Mouse (Mus musculus) C2C12 (cell line): ENCODE measurements around the gene Dpy30. TPM values are rescaled to one million over a fixed set of nuclear protein-coding genes. Genes with fewer than 3 reads are reported as not detected.
"Not testable (repeated sequence)": the region's sequence is repeated elsewhere in the genome, so short reads cannot be mapped to it uniquely, and the experiment has no call there.

ENCODE experiments used
- H3K27me3 ChIP-seq: one replicate; pipeline ENCODE4 v1.6.1; 2011; ENCODE audit not compliant: control insufficient read depth, insufficient read depth, insufficient read length
- H3K36me3 ChIP-seq: one replicate; pipeline ENCODE4 v1.6.1; 2011; ENCODE audit not compliant: control insufficient read depth, insufficient read depth
- H3K4me3 ChIP-seq: one replicate; pipeline ENCODE4 v1.5.1; 2011; ENCODE audit warnings: mild to moderate bottlenecking, control low read depth; ENCODE audit not compliant: poor library complexity, insufficient read depth, severe bottlenecking
- H3K79me2 ChIP-seq: one replicate; pipeline ENCODE4 v1.6.1; 2011; ENCODE audit not compliant: control insufficient read depth, insufficient read depth
- H3K79me3 ChIP-seq: one replicate; pipeline ENCODE4 v1.6.1; 2011; ENCODE audit warnings: low read depth, control low read depth
- H3ac ChIP-seq: one replicate; pipeline ENCODE3; 2011; ENCODE audit warnings: low read depth; ENCODE audit not compliant: control insufficient read depth, insufficient read length
- CEBPB ChIP-seq: IDR thresholded peaks from one replicate; pipeline ENCODE4 v1.6.1; 2011; ENCODE audit warnings: low read depth, mild to moderate bottlenecking, control low read depth, moderate library complexity
- CTCF ChIP-seq: IDR thresholded peaks from one replicate; pipeline ENCODE4 v1.5.1; 2011; ENCODE audit not compliant: control insufficient read depth, insufficient read depth, insufficient read length
- FOSL1 ChIP-seq: IDR thresholded peaks from one replicate; pipeline ENCODE4 v1.8.0; 2011; ENCODE audit warnings: mild to moderate bottlenecking, low read length; ENCODE audit not compliant: poor library complexity, insufficient read depth, severe bottlenecking
- MAX ChIP-seq: IDR thresholded peaks from one replicate; pipeline ENCODE4 v1.6.1; 2011; ENCODE audit warnings: mild to moderate bottlenecking, control low read depth
- MYOD1 ChIP-seq: IDR thresholded peaks from one replicate; pipeline ENCODE4 v1.6.1; 2011; ENCODE audit warnings: low read depth; ENCODE audit not compliant: control insufficient read depth, insufficient read length
- MYOG ChIP-seq: IDR thresholded peaks from one replicate; pipeline ENCODE4 v1.6.1; 2011; ENCODE audit not compliant: control insufficient read depth, insufficient read length; ENCODE audit errors: extremely low read depth
- USF1 ChIP-seq: IDR thresholded peaks from one replicate; pipeline ENCODE4 v1.6.1; 2011; ENCODE audit warnings: low read depth, mild to moderate bottlenecking, control low read depth, moderate library complexity
- polyA plus RNA-seq: library from polyadenylated mRNA; unstranded; fragments of >200 nt; fragmentation: generic; extraction: Trizol; gene quantifications from one replicate; pipeline ENCODE4 v1.2.1, GENCODE M21; 2012; ENCODE audit warnings: missing spikeins

Gene Dpy30
- polyA plus RNA-seq, 1 experiment, result 117 TPM

GRCm38 (mm10) chr17:74331049-74331676 is 7.4 kb upstream of the Dpy30 start:
- H3K4me3 ChIP-seq, result no peak overlapping the region
- no peak overlapping the region for H3ac ChIP-seq
- no peaks in the 10 kb centered on the region for H3K79me2 ChIP-seq
- no peaks in the 10 kb centered on the region for H3K36me3 ChIP-seq
- no peaks in the 10 kb centered on the region for H3K79me3 ChIP-seq
- H3K27me3 ChIP-seq, result no peaks in the 10 kb centered on the region
- no peak for TF ChIP-seq FOSL1
- no peak for TF ChIP-seq MYOD1
- TF ChIP-seq MAX, result no peak
- no peak for TF ChIP-seq USF1
- no peak for TF ChIP-seq CTCF
- TF ChIP-seq MYOG, result no peak
- no peak for TF ChIP-seq CEBPB

DNA sequence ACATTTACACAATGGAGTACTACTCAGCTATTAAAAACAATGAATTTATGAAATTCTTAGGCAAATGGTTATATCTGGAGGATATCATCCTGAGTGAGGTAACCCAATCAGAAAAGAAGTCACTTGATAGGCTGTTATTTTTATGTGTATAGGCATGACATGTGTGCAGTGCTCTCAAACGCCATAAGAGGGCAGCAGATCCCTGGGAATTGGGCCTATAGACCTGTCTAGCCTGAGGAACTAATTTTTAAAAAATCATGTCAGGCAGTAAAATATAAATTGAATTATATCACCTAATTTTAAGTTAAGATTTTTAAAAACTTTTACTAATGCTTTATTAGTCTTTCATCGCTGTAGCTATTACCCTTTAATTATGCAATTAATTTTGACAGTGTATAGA is 4.4 kb upstream of the Dpy30 start:
- not testable (repeated sequence) for H3K79me2 ChIP-seq, H3K36me3 ChIP-seq
- TF ChIP-seq CTCF, result peak; percentile 10

DNA sequence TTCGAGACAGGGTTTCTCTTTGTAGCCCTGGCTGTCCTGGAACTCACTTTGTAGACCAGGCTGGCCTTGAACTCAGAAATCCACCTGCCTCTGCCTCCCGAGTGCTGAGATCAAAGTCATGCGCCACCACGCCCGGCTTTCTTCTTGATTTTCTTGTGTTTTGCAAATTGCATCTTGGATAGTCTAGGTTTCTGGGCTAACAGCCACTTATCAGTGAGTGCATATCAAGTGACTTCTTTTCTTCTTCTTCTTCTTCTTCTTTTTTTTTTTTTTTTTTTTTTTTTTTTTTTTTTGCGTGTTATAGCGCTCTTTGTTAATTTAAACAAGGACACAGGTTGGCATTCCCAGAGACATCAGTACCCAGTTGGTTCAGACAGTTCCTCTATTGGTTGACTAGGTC is 3.5 kb upstream of the Dpy30 start:
- not testable (repeated sequence) for H3ac ChIP-seq, H3K36me3 ChIP-seq, H3K27me3 ChIP-seq, H3K79me2 ChIP-seq, H3K79me3 ChIP-seq, H3K4me3 ChIP-seq

More for the DNA sequence above, 4.4 kb upstream of the Dpy30 start:
- not testable (repeated sequence) for H3ac ChIP-seq, H3K79me3 ChIP-seq, H3K27me3 ChIP-seq, H3K4me3 ChIP-seq

GRCm38 (mm10) chr17:74322400-74323054 is 1.2 kb downstream of the Dpy30 start:
- Histone ChIP-seq H3K4me3 (no peak overlapping the region), H3K27me3 (no peaks in the 10 kb centered on the region), H3ac (no peak overlapping the region), H3K79me3 (no peaks in the 10 kb centered on the region), H3K36me3 (no peaks in the 10 kb centered on the region), H3K79me2 (no peaks in the 10 kb centered on the region)
- no peak for TF ChIP-seq MYOG
- no peak for TF ChIP-seq MYOD1
- TF ChIP-seq MAX, result no peak
- TF ChIP-seq CEBPB, result no peak
- no peak for TF ChIP-seq FOSL1
- no peak for TF ChIP-seq CTCF
- TF ChIP-seq USF1, result no peak

GRCm38 (mm10) chr17:74318721-74319120 is 5.0 kb downstream of the Dpy30 start:
- no peaks in the 10 kb centered on the region for H3K27me3 ChIP-seq

GRCm38 (mm10) chr17:74316309-74316863 is 7.4 kb downstream of the Dpy30 start:
- Histone ChIP-seq H3ac (peak overlapping the region; percentile 84), H3K79me3 (peaks cover 11% of the 10 kb centered on the region), H3K36me3 (peaks cover 17% of the 10 kb centered on the region), H3K79me2 (peaks cover 34% of the 10 kb centered on the region), H3K4me3 (peak overlapping the region; percentile 87), H3K27me3 (no peaks in the 10 kb centered on the region)
- no peak for TF ChIP-seq MYOG
- peak; percentile 76 for TF ChIP-seq MAX

More at GRCm38 (mm10) chr17:74318721-74319120, 5.0 kb downstream of the Dpy30 start:
- Histone ChIP-seq H3K79me3 (peaks cover 8% of the 10 kb centered on the region), H3K79me2 (peaks cover 26% of the 10 kb centered on the region), H3K36me3 (peaks cover 6% of the 10 kb centered on the region), H3K4me3 (no peak overlapping the region), H3ac (no peak overlapping the region)
- no peak for TF ChIP-seq MYOD1
- TF ChIP-seq MYOG, result no peak
- no peak for TF ChIP-seq MAX
- TF ChIP-seq CEBPB, result no peak
- TF ChIP-seq USF1, result no peak
- no peak for TF ChIP-seq FOSL1
- TF ChIP-seq CTCF, result no peak
